Mouse (Mus musculus) lung, embryonic 14.5 days (tissue): Measurements from ENCODE around the gene Zdhhc19. TPM values are rescaled to one million over a fixed set of nuclear protein-coding genes. Genes with fewer than 3 reads are reported as not detected.

Source experiments
- ATAC-seq: fragments of 200-750 bp; cut with Nextera tagmentation; 2 replicates; pipeline ENCODE4 v1.8.0; 2017; ENCODE audit warnings: mild to moderate bottlenecking, moderate TSS enrichment, moderate library complexity; ENCODE audit not compliant: insufficient read depth
- DNase-seq: peaks from one replicate; pipeline ENCODE4 v3.0.0-alpha.2; 2015
- H3K27ac ChIP-seq: fragments of 300-500 bp; sonication (generic); 2 replicates; pipeline ENCODE4 v1.5.1; 2014; ENCODE audit warnings: low read depth, mild to moderate bottlenecking, moderate library complexity
- H3K27me3 ChIP-seq: fragments of 300-500 bp; sonication (generic); 2 replicates; pipeline ENCODE4 v1.6.1; 2014; ENCODE audit warnings: low read length, control low read depth; ENCODE audit not compliant: insufficient read depth
- H3K36me3 ChIP-seq: fragments of 300-500 bp; sonication (generic); 2 replicates; pipeline ENCODE4 v1.6.1; 2014; ENCODE audit warnings: control low read depth; ENCODE audit not compliant: insufficient read depth
- H3K4me1 ChIP-seq: fragments of 300-500 bp; sonication (generic); 2 replicates; pipeline ENCODE4 v1.6.1; 2014; ENCODE audit warnings: antibody characterized with exemption, control low read depth; ENCODE audit not compliant: insufficient read depth
- H3K4me2 ChIP-seq: fragments of 300-500 bp; sonication (generic); 2 replicates; pipeline ENCODE4 v1.6.1; 2014; ENCODE audit warnings: mild to moderate bottlenecking
- H3K4me3 ChIP-seq: fragments of 300-500 bp; sonication (generic); 2 replicates; pipeline ENCODE4 v1.5.1; 2014; ENCODE audit warnings: low read depth, low read length
- H3K9ac ChIP-seq: fragments of 300-500 bp; sonication (generic); 2 replicates; pipeline ENCODE4 v1.6.1; 2014
- H3K9me3 ChIP-seq: fragments of 300-500 bp; sonication (generic); 2 replicates; pipeline ENCODE4 v1.6.1; 2016; ENCODE audit warnings: low read depth, low read length, control low read depth
- CTCF ChIP-seq: IDR thresholded peaks from 2 replicates; pipeline ENCODE4 v1.5.1; 2016; ENCODE audit warnings: antibody characterized with exemption, low read depth
- WGBS: fragments of 180-500 bp; shearing (Covaris S2); extraction: QIAGEN DNeasy Blood & Tissue Kit; methylation state at CpG from one replicate; pipeline ENCODE4 v1.1.7; 2014; 5-methylcytosine and 5-hydroxymethylcytosine counted together
- polyA plus RNA-seq: library from polyadenylated mRNA; unstranded; fragments of >200 nt; fragmentation: Nextera tagmentation; extraction: Ambion mirVana; gene quantifications from 2 replicates; pipeline ENCODE4 v1.2.1, GENCODE M21; 2014

Gene Zdhhc19
- polyA plus RNA-seq, 1 experiment from 2014 or later, result not detected

GRCm38 (mm10) chr16:32502621-32503335 lies 6.7 kb downstream of the Zdhhc19 start:
- H3K4me2 ChIP-seq, result no peak overlapping the region
- no peaks in the 10 kb centered on the region for H3K27me3 ChIP-seq
- ATAC-seq, result no peak
- WGBS, result 79% methylated on average over 12 of the region's 12 CpGs
- H3K36me3 ChIP-seq, result no peaks in the 10 kb centered on the region
- no peak for DNase-seq
- no peak for TF ChIP-seq CTCF
- H3K9ac ChIP-seq, result no peak overlapping the region
- no peaks in the 10 kb centered on the region for H3K4me1 ChIP-seq
- H3K9me3 ChIP-seq, result no peaks in the 10 kb centered on the region
- no peak overlapping the region for H3K27ac ChIP-seq
- H3K4me3 ChIP-seq, result no peak overlapping the region

DNA sequence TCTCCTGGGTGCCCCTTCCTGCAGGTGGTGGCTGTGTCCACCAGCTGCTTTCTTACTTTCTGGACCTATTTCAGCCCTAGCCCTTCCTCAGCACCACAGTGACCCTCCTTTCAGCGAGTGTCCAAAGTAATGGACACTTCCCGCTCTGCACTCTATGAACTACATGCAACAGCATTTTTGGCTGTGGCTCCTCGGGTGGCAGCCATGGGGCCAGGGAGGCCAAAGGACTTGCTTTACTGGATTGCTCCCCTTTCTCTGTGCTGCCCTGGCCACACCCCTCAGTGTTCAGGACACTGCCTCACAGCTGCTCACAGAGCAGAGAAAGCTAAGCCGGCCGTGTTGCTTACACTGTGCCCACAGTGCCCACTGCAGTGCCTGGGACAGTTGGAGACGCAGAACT lies 7.6 kb downstream of the Zdhhc19 start:
- Histone ChIP-seq H3K27me3 (no peaks in the 10 kb centered on the region), H3K36me3 (no peaks in the 10 kb centered on the region), H3K27ac (no peak overlapping the region), H3K4me3 (no peak overlapping the region), H3K4me2 (no peak overlapping the region), H3K9ac (no peak overlapping the region), H3K4me1 (peaks cover under 1% of the 10 kb centered on the region; the same call in 1 of the 2 replicates), H3K9me3 (no peaks in the 10 kb centered on the region)
- no peak for TF ChIP-seq CTCF
- 80% methylated on average over 6 of the region's 6 CpGs for WGBS
- ATAC-seq, result no peak
- no peak for DNase-seq

- no peak overlapping the region for H3K4me2 ChIP-seq
- peaks cover 21% of the 10 kb centered on the region for H3K4me1 ChIP-seq
- no peak overlapping the region for H3K27ac ChIP-seq
- ATAC-seq, result no peak
- no peak for TF ChIP-seq CTCF
- H3K36me3 ChIP-seq, result no peaks in the 10 kb centered on the region
- 80% methylated on average over 8 of the region's 8 CpGs for WGBS
- no peak for DNase-seq
- H3K4me3 ChIP-seq, result no peak overlapping the region
- no peak overlapping the region for H3K9ac ChIP-seq
- no peaks in the 10 kb centered on the region for H3K9me3 ChIP-seq
- H3K27me3 ChIP-seq, result no peaks in the 10 kb centered on the region
Measured at GRCm38 (mm10) chr16:32506298-32506697, 10.2 kb downstream of the Zdhhc19 start.

DNA sequence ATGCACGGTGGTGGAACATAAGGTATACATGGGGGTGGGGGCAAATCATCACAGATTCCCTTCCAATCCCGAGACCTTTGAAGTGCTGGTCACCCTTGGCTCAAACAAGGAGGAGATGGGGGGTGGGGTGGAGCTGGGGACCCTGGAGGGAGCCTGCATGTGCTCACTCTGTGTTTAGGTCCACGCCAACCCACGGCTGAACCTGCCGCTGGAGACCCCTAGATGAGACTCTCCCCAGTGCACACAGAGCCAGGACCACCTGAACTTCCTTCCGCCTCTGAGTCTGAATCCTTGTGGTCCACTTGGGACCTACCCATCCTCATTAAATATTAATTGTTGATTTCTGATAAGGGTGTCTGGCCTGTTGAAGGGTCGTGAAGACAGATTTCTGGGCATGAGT lies 10.8 kb downstream of the Zdhhc19 start:
- WGBS, result 71% methylated on average over 7 of the region's 7 CpGs
- no peaks in the 10 kb centered on the region for H3K9me3 ChIP-seq
- no peak overlapping the region for H3K9ac ChIP-seq
- no peak for TF ChIP-seq CTCF
- no peak overlapping the region for H3K4me2 ChIP-seq
- DNase-seq, result no peak
- H3K4me1 ChIP-seq, result peaks cover 21% of the 10 kb centered on the region
- H3K27ac ChIP-seq, result no peak overlapping the region
- H3K36me3 ChIP-seq, result no peaks in the 10 kb centered on the region
- no peaks in the 10 kb centered on the region for H3K27me3 ChIP-seq
- no peak for ATAC-seq
- no peak overlapping the region for H3K4me3 ChIP-seq

GRCm38 (mm10) chr16:32507407-32507806 lies 11.3 kb downstream of the Zdhhc19 start:
- peak; percentile 84 for TF ChIP-seq CTCF
- 23% methylated on average over 9 of the region's 9 CpGs for WGBS
- Histone ChIP-seq H3K9me3 (no peaks in the 10 kb centered on the region), H3K4me2 (no peak overlapping the region; the same call in 1 of the 2 replicates), H3K4me1 (peaks cover 21% of the 10 kb centered on the region), H3K27ac (no peak overlapping the region; the same call in 1 of the 2 replicates), H3K4me3 (no peak overlapping the region), H3K27me3 (no peaks in the 10 kb centered on the region), H3K9ac (no peak overlapping the region), H3K36me3 (no peaks in the 10 kb centered on the region)
- DNase-seq (peak; percentile 60), ATAC-seq (no peak)

GRCm38 (mm10) chr16:32508035-32508434 lies 12.0 kb downstream of the Zdhhc19 start:
- H3K4me1 ChIP-seq, result peaks cover 26% of the 10 kb centered on the region
- H3K27ac ChIP-seq, result peak overlapping the region; percentile 90
- H3K27me3 ChIP-seq, result no peaks in the 10 kb centered on the region
- no peaks in the 10 kb centered on the region for H3K9me3 ChIP-seq
- ATAC-seq, result no peak
- DNase-seq, result no peak
- no peak overlapping the region; the same call in 1 of the 2 replicates for H3K9ac ChIP-seq
- H3K4me2 ChIP-seq, result peak overlapping the region; percentile 32; the same call in 1 of the 2 replicates
- no peak overlapping the region for H3K4me3 ChIP-seq
- no peak for TF ChIP-seq CTCF
- WGBS, result 69% methylated on average over 5 of the region's 5 CpGs
- no peaks in the 10 kb centered on the region for H3K36me3 ChIP-seq

DNA sequence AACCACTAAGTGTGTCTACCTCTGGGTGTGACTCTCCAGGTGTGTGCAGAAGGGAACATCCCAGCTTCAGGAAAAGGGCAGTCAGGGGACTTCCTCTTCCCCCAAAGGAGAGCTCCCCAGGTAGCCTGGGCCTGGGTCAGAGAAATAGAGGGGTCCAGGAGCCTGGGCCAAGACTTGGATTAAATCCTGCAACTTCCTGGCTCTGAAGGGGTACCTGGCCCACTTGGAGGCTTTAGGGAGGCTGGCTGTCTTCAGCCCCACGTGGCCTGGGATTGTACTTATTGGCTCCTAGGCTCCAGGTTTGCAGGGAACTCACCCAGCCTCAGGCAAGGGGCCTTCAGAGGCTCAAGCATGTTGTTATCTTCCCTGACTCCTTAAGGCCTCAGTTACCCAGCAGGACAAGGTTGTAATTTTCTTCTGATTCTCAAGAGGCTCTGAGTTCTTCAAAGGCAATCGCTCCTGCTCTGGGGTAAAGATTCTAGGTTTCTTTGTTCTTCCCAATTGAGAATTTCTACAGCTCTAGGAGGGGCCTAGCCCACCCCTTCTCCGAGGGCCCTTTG lies 12.5 kb downstream of the Zdhhc19 start:
- no peak for TF ChIP-seq CTCF
- ATAC-seq (peak; percentile 19; the same call in 1 of the 2 replicates), DNase-seq (no peak)
- Histone ChIP-seq H3K27ac (peak overlapping the region; percentile 90), H3K36me3 (no peaks in the 10 kb centered on the region), H3K4me1 (peaks cover 26% of the 10 kb centered on the region), H3K9ac (peak overlapping the region; percentile 17; the same call in 1 of the 2 replicates), H3K27me3 (no peaks in the 10 kb centered on the region), H3K9me3 (no peaks in the 10 kb centered on the region), H3K4me3 (no peak overlapping the region), H3K4me2 (peak overlapping the region; percentile 32; the same call in 1 of the 2 replicates)
- WGBS, result 38% methylated on average over 3 of the region's 3 CpGs
